Mouse (Mus musculus): ENCODE results near the gene Gm49721. TPM values are rescaled to one million over a fixed set of nuclear protein-coding genes. Genes with fewer than 3 reads are reported as not detected.
A peak's percentile ranks its signal among the peaks of the same experiment; 100 is the strongest.
"Not testable (repeated sequence)": the region's sequence is repeated elsewhere in the genome, so short reads cannot be mapped to it uniquely, and the experiment has no call there.

The Gm49721 gene
- total RNA-seq, 2 experiments from 2014 or later = 0.59 TPM; not detected in 1

- H3K27ac ChIP-seq; DNase-seq; H3K4me3 ChIP-seq; intact Hi-C loops (cut with DNase I): not testable (repeated sequence)
- TF ChIP-seq CTCF (IDR thresholded peaks at IDR 0.05) = peak; percentile 47
These were observed 13.3 kb upstream of the Gm49721 start for GRCm38 (mm10) chr17:6965364-6965763.

- DNase-seq; H3K4me3 ChIP-seq; intact Hi-C loops (cut with DNase I); H3K27ac ChIP-seq: not testable (repeated sequence)
These were observed 11.0 kb upstream of the Gm49721 start for GRCm38 (mm10) chr17:6967673-6968072.

DNA sequence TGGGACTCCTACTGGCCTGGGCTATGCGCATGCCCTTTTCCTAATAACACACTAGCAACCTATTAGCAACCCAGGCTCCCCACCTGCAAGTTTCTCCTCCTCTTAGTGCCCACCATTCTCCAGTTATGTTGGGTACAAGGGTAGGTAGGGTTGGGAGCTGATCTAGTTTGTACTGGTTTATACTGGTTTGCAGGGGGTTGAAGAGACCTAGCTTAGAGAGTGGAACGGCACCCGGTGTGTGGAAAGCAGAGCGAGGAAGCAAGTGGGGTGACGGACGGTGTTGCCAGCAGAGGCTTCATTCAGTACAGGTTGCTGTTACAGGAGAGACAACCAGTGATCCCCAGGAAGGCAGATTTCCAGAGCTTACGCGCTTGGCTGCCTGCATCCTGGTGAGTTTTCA lies 8.4 kb upstream of the Gm49721 start, which contains the start of gene Rnaset2b:
TSS of gene Rnaset2b (plus strand) at position 301 of the 400 bp plus-strand sequence.
- DNase-seq; H3K27ac ChIP-seq; intact Hi-C loops (cut with DNase I); H3K4me3 ChIP-seq: not testable (repeated sequence)

DNA sequence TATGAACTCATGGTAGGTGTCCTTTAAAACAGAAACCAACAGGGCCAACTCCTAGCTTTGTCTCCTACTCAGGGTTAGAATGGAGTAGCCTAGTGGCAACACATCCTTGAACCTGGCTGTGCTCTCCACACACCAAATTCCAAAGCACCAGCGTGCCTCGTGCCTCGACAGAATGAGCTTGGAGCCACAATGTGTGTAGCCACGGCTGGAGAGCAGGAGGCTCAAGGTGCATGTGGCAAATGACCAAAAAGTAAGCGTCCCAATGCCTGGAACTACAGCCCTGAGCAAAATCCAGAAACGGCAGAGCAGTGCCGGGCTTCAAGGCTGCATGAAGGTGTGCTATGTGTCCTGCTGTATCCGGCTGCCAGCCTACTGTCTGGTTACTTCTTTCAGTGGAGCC lies 7.5 kb upstream of the Gm49721 start:
- intact Hi-C loops (cut with DNase I); H3K27ac ChIP-seq; H3K4me3 ChIP-seq; DNase-seq: not testable (repeated sequence)

DNA sequence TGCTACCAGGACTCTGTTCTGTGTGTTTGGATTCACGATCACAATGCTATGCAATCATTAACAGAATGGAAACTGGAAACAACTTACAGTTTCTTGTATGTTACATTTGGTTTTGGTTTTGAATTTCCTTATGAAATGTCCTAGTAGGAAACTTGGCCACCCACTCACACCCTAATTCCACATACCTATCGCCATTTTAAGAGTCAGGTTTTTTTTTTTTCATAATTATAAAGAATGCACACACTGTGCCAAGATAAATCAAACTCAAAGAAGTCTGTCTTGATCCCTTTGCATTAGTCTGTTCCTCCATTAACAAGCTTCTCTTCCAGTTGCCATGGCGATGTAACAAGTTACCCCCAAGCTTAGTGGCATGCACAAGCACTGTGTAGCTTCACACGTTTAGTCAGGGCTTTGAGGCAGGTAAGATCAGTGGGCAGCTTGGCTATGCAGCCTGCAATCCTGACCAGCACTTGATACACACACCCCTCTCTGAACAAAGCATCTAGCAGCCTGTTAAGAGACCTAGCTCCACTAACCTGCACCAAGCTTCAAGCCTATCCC lies 5.8 kb upstream of the Gm49721 start:
- intact Hi-C loops (cut with DNase I); DNase-seq; H3K4me3 ChIP-seq; H3K27ac ChIP-seq: not testable (repeated sequence)

- H3K27ac ChIP-seq; intact Hi-C loops (cut with DNase I): not testable (repeated sequence)
These were observed 3.7 kb upstream of the Gm49721 start for GRCm38 (mm10) chr17:6974985-6975384.

DNA sequence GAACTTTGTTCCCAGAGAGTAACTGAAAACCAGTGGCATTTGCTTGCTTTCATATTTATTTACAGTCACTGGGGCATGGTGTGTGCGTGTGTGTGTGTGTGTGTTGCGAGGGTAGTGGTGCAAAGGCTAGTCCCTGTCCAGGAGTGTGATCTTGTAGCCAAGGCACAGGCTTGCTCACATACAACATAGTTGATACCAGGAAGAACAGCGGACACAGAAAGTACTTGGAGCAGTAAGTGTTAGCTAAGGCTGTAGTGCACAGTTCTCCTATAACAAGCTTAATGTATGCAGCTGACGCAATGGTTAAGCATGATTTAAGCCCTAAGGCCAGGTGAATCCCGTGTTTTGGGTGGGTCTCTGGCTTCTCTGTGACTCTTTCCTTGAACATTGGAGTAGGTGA lies 676 bp downstream of the Gm49721 start:
- H3K27ac ChIP-seq = peak overlapping the region; percentile 88
- intact Hi-C loops (cut with DNase I) = not testable (repeated sequence)
- DNase-seq = peak; percentile 42

More at GRCm38 (mm10) chr17:6974985-6975384, 3.7 kb upstream of the Gm49721 start:
- not testable (repeated sequence) for H3K4me3 ChIP-seq, DNase-seq

DNA sequence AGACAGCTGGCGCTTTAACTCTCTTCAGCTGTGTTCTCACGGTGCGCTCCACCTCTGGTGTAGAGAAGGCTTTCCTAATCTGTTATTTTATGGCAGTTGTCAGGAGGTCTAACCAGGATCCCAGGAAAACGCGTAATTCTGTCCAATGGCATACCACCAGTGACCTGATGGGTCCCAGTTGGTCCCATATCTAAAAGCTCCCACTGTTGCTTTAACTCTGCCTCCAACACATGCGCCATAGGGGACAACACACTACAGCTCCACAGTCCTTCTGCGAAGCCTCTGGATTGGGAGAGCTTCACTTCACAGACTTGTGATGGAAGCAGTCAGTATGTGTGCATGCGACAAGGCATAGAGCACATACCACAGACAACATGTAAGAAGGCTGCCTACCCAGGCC lies 1.4 kb downstream of the Gm49721 start:
- H3K27ac ChIP-seq = 0 out of 2 replicates have a peak overlapping the region, but pooled peaks have one; percentile 51
- intact Hi-C loops (cut with DNase I); DNase-seq: not testable (repeated sequence)
- H3K4me3 ChIP-seq = peak overlapping the region; percentile 35

More for the DNA sequence above, 676 bp downstream of the Gm49721 start:
- H3K4me3 ChIP-seq = peak overlapping the region; percentile 71

DNA sequence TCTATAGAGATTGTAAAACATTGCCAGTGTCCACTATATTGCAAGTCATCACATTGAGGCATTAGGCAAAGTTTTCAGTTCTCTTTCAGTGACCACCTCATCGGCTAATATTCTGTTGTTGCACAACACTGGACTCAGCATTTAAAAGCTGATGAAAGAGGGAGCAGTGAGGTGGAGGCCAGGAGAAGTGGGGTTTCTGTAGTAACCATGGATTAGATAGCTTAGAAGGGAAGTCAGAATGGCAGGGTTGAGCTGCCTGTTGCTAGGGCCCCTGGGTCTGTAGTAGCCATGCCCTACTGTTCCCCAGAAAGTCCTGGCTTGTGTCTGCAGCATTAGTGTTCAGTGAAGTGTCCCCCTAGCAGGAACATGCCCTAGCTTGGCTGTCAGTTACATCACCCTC lies 7.4 kb downstream of the Gm49721 start:
- H3K4me3 ChIP-seq; intact Hi-C loops (cut with DNase I); H3K27ac ChIP-seq; DNase-seq: not testable (repeated sequence)

DNA sequence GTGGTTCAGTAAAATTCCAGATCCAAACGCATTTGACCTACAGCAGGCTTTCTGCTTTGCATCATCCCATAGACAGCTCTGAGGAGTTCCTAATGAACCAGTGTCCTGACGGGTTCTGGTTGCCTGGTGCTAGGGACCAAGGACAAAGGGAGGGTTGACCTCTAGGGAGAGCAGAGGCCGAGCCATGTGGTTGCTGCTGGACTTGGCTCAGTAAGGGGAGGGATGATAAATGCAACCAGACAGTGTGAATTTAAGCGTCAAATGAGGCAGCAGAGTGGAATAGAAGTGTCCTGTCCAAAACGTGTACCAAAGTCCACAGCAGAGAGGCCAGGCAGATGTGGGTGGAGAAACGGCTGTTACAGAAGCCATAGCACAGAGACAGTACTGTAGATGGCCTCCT lies 16.8 kb downstream of the Gm49721 start:
- H3K27ac ChIP-seq; H3K4me3 ChIP-seq; intact Hi-C loops (cut with DNase I); DNase-seq: not testable (repeated sequence)

GRCm38 (mm10) chr17:6996826-6997225 lies 18.1 kb downstream of the Gm49721 start:
- H3K4me3 ChIP-seq; DNase-seq; intact Hi-C loops (cut with DNase I); H3K27ac ChIP-seq: not testable (repeated sequence)

DNA sequence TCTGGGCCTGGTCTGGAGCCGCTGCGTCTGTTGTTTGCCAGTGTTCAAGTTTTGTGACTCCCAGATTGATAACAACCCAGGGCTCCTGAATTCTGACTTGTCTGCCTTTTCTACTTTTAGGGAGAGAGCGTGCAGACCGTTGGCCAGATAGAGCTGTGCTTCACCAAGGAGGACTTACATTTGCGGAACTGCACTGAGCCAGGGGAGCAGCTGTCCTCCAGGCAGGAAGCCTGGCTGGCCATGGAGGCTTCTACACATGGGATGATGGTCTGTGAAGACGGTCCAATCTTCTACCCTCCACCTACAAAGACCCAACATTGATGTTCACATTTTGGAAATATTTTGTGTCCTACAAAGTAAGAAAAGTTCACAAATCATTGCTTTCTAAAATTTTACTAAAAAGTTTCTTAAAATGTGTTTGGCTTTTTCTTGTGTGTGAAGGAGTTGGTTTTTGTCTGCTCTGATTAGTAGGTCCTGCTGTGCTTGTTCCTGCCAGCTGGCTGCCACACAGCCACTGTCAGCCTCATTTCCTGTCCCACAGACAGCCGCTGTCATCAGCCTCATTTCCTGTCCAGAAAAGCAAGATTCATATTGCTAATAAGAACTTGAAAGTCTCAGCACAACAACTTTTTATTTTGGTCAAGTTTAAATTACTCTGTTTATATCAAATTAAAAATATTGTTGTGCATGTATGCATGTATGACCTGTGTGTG lies 19.2 kb downstream of the Gm49721 start:
- H3K27ac ChIP-seq; intact Hi-C loops (cut with DNase I); DNase-seq; H3K4me3 ChIP-seq: not testable (repeated sequence)

- intact Hi-C loops (cut with DNase I); H3K27ac ChIP-seq; H3K4me3 ChIP-seq; DNase-seq: not testable (repeated sequence)
These were observed 23.3 kb downstream of the Gm49721 start for GRCm38 (mm10) chr17:7001790-7002585.

DNA sequence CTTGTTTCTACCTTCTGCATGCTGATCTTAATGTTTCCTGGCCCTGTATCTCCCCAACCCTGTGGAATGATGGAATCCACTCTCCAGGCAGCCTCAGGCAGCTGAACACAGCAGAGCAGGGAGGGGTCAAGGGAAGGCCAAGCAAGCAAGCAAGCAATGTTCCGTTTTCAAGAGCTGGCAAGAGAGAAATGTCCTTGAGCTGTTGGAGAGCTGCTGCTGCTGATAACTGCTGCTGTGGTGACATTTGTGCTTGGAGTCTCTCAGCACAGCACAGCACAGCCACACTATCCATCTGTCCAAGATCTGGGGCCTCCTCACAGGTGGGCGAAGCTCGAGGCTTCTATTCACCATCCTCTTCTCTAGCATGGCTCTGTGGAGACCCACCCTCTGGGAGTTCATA lies 24.7 kb downstream of the Gm49721 start:
- DNase-seq; H3K27ac ChIP-seq; H3K4me3 ChIP-seq; intact Hi-C loops (cut with DNase I): not testable (repeated sequence)

- DNase-seq; intact Hi-C loops (cut with DNase I); H3K27ac ChIP-seq: not testable (repeated sequence)
These were observed 26.9 kb downstream of the Gm49721 start for GRCm38 (mm10) chr17:7005646-7006045.

GRCm38 (mm10) chr17:7008885-7009284 lies 30.2 kb downstream of the Gm49721 start:
- H3K27ac ChIP-seq; H3K4me3 ChIP-seq; DNase-seq; intact Hi-C loops (cut with DNase I): not testable (repeated sequence)

More at GRCm38 (mm10) chr17:7005646-7006045, 26.9 kb downstream of the Gm49721 start:
- not testable (repeated sequence) for H3K4me3 ChIP-seq

DNA sequence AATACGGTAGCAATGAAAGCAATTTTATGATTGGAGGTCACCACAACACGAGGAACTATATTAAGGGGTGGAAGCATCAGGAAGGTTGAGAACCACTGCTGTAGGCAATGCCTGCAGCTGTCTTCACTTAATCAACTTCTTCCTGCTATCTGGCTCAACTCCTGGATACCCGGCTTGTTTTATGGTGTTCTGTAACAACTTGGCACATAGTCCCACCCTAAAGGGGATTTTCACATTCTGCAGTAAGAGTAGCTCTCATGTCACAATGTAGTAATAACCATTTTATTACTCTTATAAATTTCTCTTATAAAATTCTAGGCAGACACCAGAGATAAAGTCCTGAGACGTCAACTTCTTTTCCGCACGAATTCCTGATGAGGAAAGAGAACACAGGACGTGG lies 30.7 kb downstream of the Gm49721 start:
- H3K27ac ChIP-seq; H3K4me3 ChIP-seq; intact Hi-C loops (cut with DNase I); DNase-seq: not testable (repeated sequence)

DNA sequence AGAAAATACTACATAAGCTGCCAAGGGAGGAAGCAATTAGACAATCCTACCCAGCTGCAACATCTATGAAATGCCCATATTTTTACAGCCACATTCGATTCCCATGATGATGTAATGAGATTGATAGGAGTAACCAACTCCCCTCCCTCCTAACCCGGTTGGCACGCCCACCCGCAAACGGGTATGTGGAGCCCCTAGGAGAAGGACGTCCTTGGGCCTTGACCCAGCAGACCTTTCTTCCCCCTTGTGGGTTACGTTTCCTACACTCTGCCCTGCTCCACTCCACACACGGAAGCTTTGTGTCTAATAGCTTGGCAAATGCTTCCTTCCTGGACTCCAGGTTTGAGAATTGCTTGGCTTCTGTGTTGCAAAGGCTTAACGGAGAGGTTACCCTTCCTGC lies 31.2 kb downstream of the Gm49721 start:
- intact Hi-C loops (cut with DNase I); H3K27ac ChIP-seq; H3K4me3 ChIP-seq; DNase-seq: not testable (repeated sequence)
